Mouse (Mus musculus) kidney, postnatal 14 days (tissue): Measurements from ENCODE around the gene Gm10491.

Experiments
- DNase-seq: peaks from one replicate; pipeline ENCODE4 v3.0.0; 2022; ENCODE audit warnings: mixed read lengths

The Gm10491 gene

DNA sequence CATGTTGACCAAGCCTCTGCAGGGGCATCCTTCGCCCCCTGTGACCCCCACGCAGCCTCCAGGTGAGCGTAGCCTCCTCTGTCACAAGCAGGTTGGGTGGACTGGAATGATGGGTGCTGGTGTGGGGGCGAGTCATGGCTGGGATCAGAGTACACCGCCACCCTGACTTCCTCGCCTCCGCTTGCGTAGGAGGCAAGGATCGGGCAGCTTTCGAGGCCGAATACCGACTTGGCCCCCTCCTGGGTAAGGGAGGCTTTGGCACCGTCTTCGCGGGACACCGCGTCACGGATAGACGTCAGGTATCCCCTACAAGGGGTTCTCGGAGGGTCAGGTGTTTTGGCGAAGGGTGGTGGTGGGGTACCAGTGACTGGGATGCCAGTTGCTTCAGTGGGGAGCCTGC, 29.1 kb downstream of the Gm10491 start:
- no peak for DNase-seq

DNA sequence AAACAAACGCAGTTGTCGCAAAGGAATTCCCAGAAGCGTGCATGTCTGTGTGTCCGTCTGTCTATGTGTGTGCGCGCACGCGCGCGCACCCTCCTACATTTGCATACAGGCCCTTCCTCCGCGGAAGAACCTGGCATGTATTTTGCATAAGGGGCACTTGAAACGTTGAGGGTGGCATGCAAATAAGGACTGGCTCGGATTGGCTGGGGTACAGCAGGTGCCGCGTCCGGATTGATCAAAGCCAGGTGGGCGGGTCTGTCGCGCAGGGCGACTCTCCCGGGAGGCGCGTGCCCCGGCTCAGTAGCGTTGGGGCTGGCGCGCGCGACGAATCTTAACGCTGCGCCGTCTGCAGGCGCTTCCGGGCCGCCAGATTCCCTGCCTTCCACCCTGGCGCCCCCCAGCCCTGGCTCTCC, 29.6 kb downstream of the Gm10491 start, which contains the start of gene Pim2:
Pim2 (plus strand) TSS at position 256 of the 413 bp plus-strand sequence.
- DNase-seq: peak; percentile 88

DNA sequence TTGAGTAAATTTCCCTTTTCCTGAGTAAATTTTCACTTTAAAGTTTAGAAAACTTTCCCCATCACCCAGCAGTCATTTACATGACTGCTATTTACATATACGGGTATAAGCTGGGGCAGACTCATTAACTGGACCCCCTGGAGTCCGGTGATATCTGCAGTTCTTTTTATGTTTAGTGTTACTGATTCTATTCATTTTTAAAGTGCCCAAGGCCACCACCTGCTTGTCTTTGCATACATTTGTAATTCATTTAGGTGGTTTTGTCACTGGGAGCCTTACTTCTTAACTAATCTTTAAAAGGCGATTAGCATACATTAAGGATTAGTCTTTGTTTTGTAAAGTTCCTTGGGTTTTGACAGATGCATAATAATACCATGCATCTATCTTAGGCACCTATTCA, 37.8 kb downstream of the Gm10491 start:
- DNase-seq: no peak

DNA sequence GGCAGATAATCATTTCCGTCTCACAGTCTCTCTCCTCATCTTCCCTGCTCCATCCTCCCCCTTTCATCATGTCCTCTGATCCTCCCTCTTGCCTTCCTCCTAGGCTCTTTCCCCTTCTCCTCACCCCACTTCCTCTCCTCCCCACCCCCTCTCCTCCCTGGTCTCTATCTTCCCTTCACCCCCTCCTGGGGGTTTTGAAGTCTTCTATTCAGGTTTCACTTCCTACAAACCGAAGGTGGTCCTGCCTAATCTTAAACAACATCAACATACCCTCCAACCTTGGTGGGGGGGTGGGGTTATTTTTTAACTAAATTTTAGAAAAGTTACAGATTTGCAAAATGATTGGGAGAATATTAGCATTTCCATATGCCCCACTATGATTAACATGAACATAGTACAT, 39.1 kb downstream of the Gm10491 start:
- DNase-seq: no peak

DNA sequence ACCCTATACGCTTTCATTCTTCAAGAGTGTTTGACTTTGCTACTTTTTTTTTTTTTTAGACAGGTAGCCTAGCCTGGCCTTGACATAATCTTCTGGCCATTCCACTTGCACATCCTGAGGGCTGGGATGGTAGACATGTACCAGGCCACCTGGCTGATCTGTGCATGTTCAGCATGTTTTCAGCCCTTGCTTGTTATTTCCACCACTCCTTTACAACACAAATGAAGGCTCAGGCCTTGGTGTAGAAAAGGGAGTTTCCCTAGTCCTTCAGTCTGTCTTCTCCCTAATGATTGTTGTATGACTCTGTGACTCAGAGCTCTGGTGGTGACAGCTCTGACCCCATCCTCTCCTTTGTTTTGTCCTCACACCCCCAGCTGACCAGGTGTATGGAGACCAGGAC, 40.5 kb downstream of the Gm10491 start:
- no peak for DNase-seq

DNA sequence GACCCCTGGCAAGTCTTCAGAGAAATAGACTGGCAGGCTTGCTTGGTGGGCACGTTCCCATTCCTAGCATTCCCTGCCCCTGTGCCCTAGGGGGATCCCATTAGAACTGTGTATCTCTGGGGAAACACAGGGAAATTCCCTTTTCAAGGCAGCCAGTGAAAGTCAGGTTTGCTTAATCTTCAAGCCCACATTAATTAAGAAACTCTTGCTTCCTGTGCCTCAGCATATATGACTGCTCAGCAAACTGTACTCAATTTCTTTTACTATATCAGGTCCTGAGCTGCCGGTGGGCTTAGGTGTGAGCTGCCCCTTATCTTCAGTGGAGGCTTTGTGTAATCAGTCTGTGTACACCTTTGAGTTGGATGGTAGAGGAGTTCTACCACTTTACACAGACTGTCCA, 41.8 kb downstream of the Gm10491 start:
- no peak for DNase-seq

DNA sequence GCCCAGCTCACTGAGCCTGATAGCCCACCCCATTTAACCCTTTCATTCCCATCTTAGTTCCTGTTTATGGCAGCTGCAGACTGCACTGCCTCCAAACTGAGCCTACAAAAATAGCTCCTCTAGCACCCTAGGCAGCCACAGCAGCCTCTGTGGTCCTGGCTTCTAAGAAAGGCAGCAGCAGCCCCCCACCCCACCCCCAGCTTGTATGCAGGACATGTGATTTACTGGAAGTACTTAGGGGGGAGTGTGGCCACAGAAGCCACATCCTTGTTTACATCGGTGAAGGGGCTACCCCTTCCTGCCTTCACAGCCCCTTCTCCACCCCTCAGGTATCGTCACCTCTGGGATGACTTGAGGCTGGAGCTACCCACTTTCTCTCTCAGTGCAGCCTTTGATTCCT, 42.3 kb downstream of the Gm10491 start:
- DNase-seq: no peak

DNA sequence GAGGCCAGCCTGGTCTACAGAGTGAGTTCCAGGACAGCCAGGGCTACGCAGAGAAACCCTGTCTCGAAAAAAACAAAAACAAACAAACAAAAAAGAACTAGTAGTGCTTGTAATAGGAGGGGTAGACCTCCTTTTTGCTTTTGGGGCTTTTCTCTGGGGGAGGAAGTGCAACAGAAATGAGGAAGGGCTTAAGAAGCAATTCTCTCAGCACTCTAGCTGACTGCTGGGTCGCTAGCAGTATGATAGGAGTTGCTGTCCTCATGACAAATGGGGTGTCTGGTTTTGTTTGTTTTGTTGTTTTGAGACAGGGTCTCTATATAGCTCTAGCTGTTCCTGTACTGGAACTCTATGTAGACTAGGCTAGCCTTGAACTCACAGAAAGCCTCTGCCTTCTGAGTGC, 43.1 kb downstream of the Gm10491 start:
- no peak for DNase-seq

DNA sequence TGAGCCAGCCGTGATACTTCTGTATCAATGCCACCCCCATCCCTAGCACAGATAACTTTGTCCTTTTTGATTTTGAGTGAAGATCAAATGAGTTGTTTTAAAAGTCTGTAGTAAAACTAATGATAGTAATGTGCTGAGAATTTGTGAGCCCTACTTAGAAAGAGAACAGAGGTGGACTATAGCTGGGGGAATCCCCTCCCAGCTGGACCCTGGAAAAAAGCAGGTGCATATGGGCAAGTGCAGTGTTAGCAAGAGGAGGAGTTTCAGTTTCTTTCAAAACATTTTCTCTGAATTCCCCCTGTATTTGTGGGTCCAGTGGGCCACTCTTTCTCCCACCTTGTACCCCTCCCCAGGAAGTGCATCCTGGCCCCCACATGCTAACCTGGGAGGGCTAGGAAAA, 44.5 kb downstream of the Gm10491 start:
- no peak for DNase-seq

DNA sequence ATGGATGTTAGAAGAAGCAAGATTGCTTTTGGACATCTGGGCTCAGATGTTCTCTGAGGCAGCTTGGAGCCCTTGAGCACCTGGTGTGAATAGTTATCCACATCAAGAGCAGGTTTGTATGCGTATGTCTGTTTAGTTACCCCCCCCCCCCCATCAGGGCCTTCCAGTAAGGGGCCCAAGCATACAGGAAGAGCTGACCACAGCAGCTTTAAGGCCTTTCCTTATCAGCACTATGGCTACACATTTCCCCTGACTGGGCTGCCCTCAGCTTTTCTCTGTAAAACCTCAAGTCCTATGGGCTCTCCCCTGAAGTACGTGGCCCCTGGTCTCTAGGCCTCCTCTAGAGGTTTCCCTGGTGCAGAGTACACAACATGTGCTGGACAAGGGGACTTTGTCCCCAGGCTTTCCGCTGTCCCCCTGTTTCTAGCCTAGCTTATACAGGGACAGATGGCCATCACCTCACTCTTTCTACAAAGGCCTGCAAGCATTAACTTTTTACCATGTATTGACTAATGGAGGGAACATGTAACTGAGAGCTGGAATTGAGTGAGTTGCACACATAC, 48.4 kb downstream of the Gm10491 start:
- DNase-seq: no peak
